Mouse (Mus musculus) lung, postnatal 0 days (tissue): Measurements from ENCODE around the gene Naa40.

Experiments
- CTCF ChIP-seq: IDR thresholded peaks from 2 replicates; pipeline ENCODE4 v1.5.1; 2016; ENCODE audit warnings: antibody characterized with exemption, mild to moderate bottlenecking
- EP300 ChIP-seq: IDR thresholded peaks from 2 replicates; pipeline ENCODE4 v1.6.1; 2016; ENCODE audit warnings: antibody characterized with exemption, mild to moderate bottlenecking, control low read depth

- TF ChIP-seq CTCF (no peak), EP300 (no peak)
Measured at GRCm38 (mm10) chr19:7280557-7281330, 39.8 kb upstream of the Naa40 start.
